Mouse (Mus musculus) stomach, embryonic 14.5 days (tissue): Measurements from ENCODE around the gene Shmt2. TPM values are rescaled to one million over a fixed set of nuclear protein-coding genes. Genes with fewer than 3 reads are reported as not detected.

Experiments
- ATAC-seq: fragments of 200-750 bp; cut with Nextera tagmentation; 2 replicates; pipeline ENCODE4 v1.8.0; 2017; ENCODE audit warnings: low read depth, moderate TSS enrichment; ENCODE audit not compliant: insufficient number of reproducible peaks, insufficient read depth, low FRiP score
- H3K27ac ChIP-seq: fragments of 300-500 bp; sonication (generic); 2 replicates; pipeline ENCODE4 v1.5.1; 2014; ENCODE audit warnings: mild to moderate bottlenecking, low read length, moderate library complexity, mixed read lengths
- H3K27me3 ChIP-seq: fragments of 300-500 bp; sonication (generic); 2 replicates; pipeline ENCODE4 v1.6.1; 2014; ENCODE audit warnings: low read length, control low read depth, mixed read lengths; ENCODE audit not compliant: control insufficient read depth, insufficient read depth
- H3K36me3 ChIP-seq: fragments of 300-500 bp; sonication (generic); 2 replicates; pipeline ENCODE4 v1.6.1; 2014; ENCODE audit warnings: mild to moderate bottlenecking, control low read depth, low read length, moderate library complexity, mixed read lengths; ENCODE audit not compliant: control insufficient read depth, insufficient read depth
- H3K4me1 ChIP-seq: fragments of 300-500 bp; sonication (generic); 2 replicates; pipeline ENCODE4 v1.6.1; 2014; ENCODE audit warnings: low read length, control low read depth, mixed read lengths; ENCODE audit not compliant: control insufficient read depth, insufficient read depth
- H3K4me2 ChIP-seq: fragments of 300-500 bp; sonication (generic); replicated peaks from 2 replicates; pipeline ENCODE4 v1.6.1; 2014; ENCODE audit warnings: low read depth, low read length, control low read depth
- H3K4me3 ChIP-seq: fragments of 300-500 bp; sonication (generic); 2 replicates; pipeline ENCODE4 v1.5.1; 2014; ENCODE audit warnings: low read depth, low read length, control low read depth
- H3K9ac ChIP-seq: fragments of 300-500 bp; sonication (generic); replicated peaks from 2 replicates; pipeline ENCODE4 v1.6.1; 2014; ENCODE audit warnings: low read depth, mild to moderate bottlenecking, control low read depth, low read length, moderate library complexity, mixed read lengths
- H3K9me3 ChIP-seq: fragments of 300-500 bp; sonication (generic); 2 replicates; pipeline ENCODE4 v1.6.1; 2016; ENCODE audit warnings: low read depth, low read length, control low read depth; ENCODE audit not compliant: control insufficient read depth
- WGBS: fragments of 180-500 bp; shearing (Covaris S2); extraction: QIAGEN DNeasy Blood & Tissue Kit; methylation state at CpG from one replicate; pipeline ENCODE4 v1.1.7; 2014; 5-methylcytosine and 5-hydroxymethylcytosine counted together
- polyA plus RNA-seq: library from polyadenylated mRNA; unstranded; fragments of >200 nt; fragmentation: Nextera tagmentation; extraction: Ambion mirVana; gene quantifications from 2 replicates; pipeline ENCODE4 v1.2.1, GENCODE M21; 2014

Gene Shmt2
- polyA plus RNA-seq, 1 experiment from 2014 or later, result 107 TPM

GRCm38 (mm10) chr10:127512307-127512666 lies 10.0 kb downstream of the Shmt2 start:
- Histone ChIP-seq H3K4me3 (peak overlapping the region; percentile 31), H3K9me3 (no peaks in the 10 kb centered on the region), H3K4me1 (peaks cover 30% of the 10 kb centered on the region; the same call in 1 of the 2 replicates), H3K27ac (no peak overlapping the region), H3K9ac (no peak overlapping the region), H3K4me2 (peak overlapping the region; percentile 64), H3K27me3 (peaks cover 29% of the 10 kb centered on the region), H3K36me3 (no peaks in the 10 kb centered on the region; the same call in 1 of the 2 replicates)
- WGBS, result 5% methylated on average over 7 of the region's 7 CpGs
- no peak for ATAC-seq

GRCm38 (mm10) chr10:127511634-127512306 lies 10.5 kb downstream of the Shmt2 start:
- no peaks in the 10 kb centered on the region for H3K36me3 ChIP-seq
- peaks cover 32% of the 10 kb centered on the region for H3K27me3 ChIP-seq
- H3K9ac ChIP-seq, result no peak overlapping the region; the same call in 1 of the 2 replicates
- no peaks in the 10 kb centered on the region for H3K9me3 ChIP-seq
- peak overlapping the region; percentile 31 for H3K4me3 ChIP-seq
- WGBS, result under 1% methylated on average over 45 of the region's 46 CpGs
- peak overlapping the region; percentile 64 for H3K4me2 ChIP-seq
- H3K27ac ChIP-seq, result no peak overlapping the region
- peaks cover 26% of the 10 kb centered on the region; the same call in 1 of the 2 replicates for H3K4me1 ChIP-seq
- ATAC-seq, result no peak

GRCm38 (mm10) chr10:127510895-127511617 lies 11.2 kb downstream of the Shmt2 start:
- Histone ChIP-seq H3K27ac (0 out of 2 replicates have a peak overlapping the region, but pooled peaks have one; percentile 6), H3K4me2 (peak overlapping the region; percentile 64), H3K4me1 (peaks cover 21% of the 10 kb centered on the region; the same call in 1 of the 2 replicates), H3K36me3 (no peaks in the 10 kb centered on the region), H3K27me3 (peaks cover 32% of the 10 kb centered on the region), H3K9me3 (no peaks in the 10 kb centered on the region), H3K9ac (no peak overlapping the region), H3K4me3 (peak overlapping the region; percentile 31)
- WGBS, result 11% methylated on average over 11 of the region's 11 CpGs
- no peak for ATAC-seq

DNA sequence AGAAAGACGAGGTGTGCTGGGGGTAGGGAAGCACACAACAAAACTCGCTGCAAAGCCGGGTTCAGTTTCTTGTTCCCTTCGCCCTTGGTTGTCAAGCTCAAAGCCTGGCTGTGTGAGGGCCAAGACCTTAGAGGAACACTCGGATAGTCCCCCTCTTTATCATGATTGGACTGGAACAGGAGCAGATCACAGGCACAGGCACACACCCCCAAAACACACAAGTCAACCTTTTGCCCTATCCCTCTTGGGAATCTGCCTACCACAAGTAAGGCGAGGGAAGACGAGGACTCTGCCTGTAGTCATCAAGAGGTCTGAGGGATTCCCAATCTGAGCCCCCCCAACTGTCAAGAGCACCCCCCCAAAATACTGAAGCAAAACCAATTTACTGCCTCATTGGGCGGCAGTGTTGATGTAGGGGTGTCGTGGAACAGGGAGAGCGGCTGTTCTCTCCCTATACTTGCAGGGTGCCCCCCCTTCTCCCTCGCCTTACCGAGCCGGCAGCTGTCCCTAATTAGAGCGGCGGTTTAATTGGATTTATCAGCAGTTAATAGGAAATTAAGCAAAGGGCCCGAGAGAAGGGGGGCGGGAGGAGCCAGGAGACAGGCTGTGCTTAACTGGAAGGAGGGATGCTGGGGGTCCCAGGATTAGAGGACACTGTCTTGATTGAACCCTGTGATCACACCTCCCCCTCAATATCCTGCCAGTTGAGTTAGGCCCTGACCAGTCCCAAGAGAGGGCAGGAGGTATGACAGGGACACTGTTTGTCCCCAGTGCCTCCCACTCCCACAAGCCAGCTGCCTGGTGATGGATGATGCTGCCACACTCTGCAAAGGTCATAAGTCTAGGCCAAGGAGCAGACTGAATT lies 12.2 kb downstream of the Shmt2 start:
- Histone ChIP-seq H3K9ac (no peak overlapping the region), H3K4me1 (peaks cover 21% of the 10 kb centered on the region; the same call in 1 of the 2 replicates), H3K4me2 (peak overlapping the region; percentile 62; the same call in 1 of the 2 replicates), H3K9me3 (no peaks in the 10 kb centered on the region), H3K4me3 (no peak overlapping the region), H3K27me3 (peaks cover 24% of the 10 kb centered on the region), H3K27ac (0 out of 2 replicates have a peak overlapping the region, but pooled peaks have one; percentile 6), H3K36me3 (no peaks in the 10 kb centered on the region)
- ATAC-seq, result no peak
- 17% methylated on average over 17 of the region's 17 CpGs for WGBS

- peak overlapping the region; percentile 29 for H3K4me3 ChIP-seq
- no peak overlapping the region for H3K9ac ChIP-seq
- H3K36me3 ChIP-seq, result no peaks in the 10 kb centered on the region
- ATAC-seq, result peak; percentile 44
- no peak overlapping the region for H3K27ac ChIP-seq
- peak overlapping the region; percentile 62 for H3K4me2 ChIP-seq
- H3K9me3 ChIP-seq, result no peaks in the 10 kb centered on the region
- WGBS, result 1% methylated on average over 35 of the region's 35 CpGs
- peaks cover 17% of the 10 kb centered on the region; the same call in 1 of the 2 replicates for H3K4me1 ChIP-seq
- peaks cover 21% of the 10 kb centered on the region for H3K27me3 ChIP-seq
Observed at GRCm38 (mm10) chr10:127509051-127509836, 13.0 kb downstream of the Shmt2 start.

- ATAC-seq, result no peak; the same call in 1 of the 2 replicates
- H3K27ac ChIP-seq, result no peak overlapping the region
- no peaks in the 10 kb centered on the region for H3K9me3 ChIP-seq
- H3K9ac ChIP-seq, result no peak overlapping the region
- no peak overlapping the region for H3K4me3 ChIP-seq
- H3K4me1 ChIP-seq, result peaks cover 11% of the 10 kb centered on the region; the same call in 1 of the 2 replicates
- H3K27me3 ChIP-seq, result peaks cover 21% of the 10 kb centered on the region
- peak overlapping the region; percentile 62; the same call in 1 of the 2 replicates for H3K4me2 ChIP-seq
- 5% methylated on average over 15 of the region's 15 CpGs for WGBS
- no peaks in the 10 kb centered on the region for H3K36me3 ChIP-seq
Observed at GRCm38 (mm10) chr10:127508239-127508638, 14.0 kb downstream of the Shmt2 start.

- Histone ChIP-seq H3K4me2 (no peak within 1 kb of the TSS), H3K9ac (no peak within 1 kb of the TSS), H3K4me1 (no peaks in the 10 kb centered on the region), H3K4me3 (no peak within 1 kb of the TSS), H3K36me3 (peaks cover 37% of the 10 kb centered on the region), H3K9me3 (no peaks in the 10 kb centered on the region), H3K27me3 (no peaks in the 10 kb centered on the region), H3K27ac (no peak within 1 kb of the TSS)
- 64% methylated on average over 13 of the region's 13 CpGs for WGBS
- no peak for ATAC-seq
Observed at GRCm38 (mm10) chr10:127500894-127501893, 21.1 kb downstream of the Shmt2 start, which contains the start of gene Stac3. Gene Stac3 (plus strand): TSS chr10:127501686.
